Mouse (Mus musculus) heart, embryonic 14.5 days (tissue): ENCODE results near the gene Tstd2. TPM values are rescaled to one million over a fixed set of nuclear protein-coding genes. Genes with fewer than 3 reads are reported as not detected.
A peak's percentile ranks its signal among the peaks of the same experiment; 100 is the strongest.

Experiments
- ATAC-seq: fragments of 200-750 bp; cut with Nextera tagmentation; 2 replicates; pipeline ENCODE4 v1.8.0; 2017; ENCODE audit warnings: low read depth, moderate TSS enrichment; ENCODE audit not compliant: insufficient number of reproducible peaks, insufficient read depth, low FRiP score
- H3K27ac ChIP-seq, 2 experiments: fragments of 200-500 bp in 1 of 2; fragments of 300-500 bp in 1 of 2; sonication (generic) in 1 of 2; replicated peaks in 1 of 2; 2 replicates each; pipeline ENCODE4 v1.5.1; 2012 to 2014; ENCODE audit warnings: low read depth in 2 of 2, low read length in 2 of 2, control low read depth in 1 of 2, mild to moderate bottlenecking in 1 of 2, mixed read lengths in 1 of 2; ENCODE audit not compliant: control insufficient read depth in 1 of 2, insufficient read depth in 1 of 2
- H3K27me3 ChIP-seq: fragments of 300-500 bp; sonication (generic); 2 replicates; pipeline ENCODE4 v1.6.1; 2014; ENCODE audit warnings: mild to moderate bottlenecking, low read length, control low read depth; ENCODE audit not compliant: control insufficient read depth, insufficient read depth
- H3K36me3 ChIP-seq: fragments of 300-500 bp; sonication (generic); 2 replicates; pipeline ENCODE4 v1.6.1; 2014; ENCODE audit warnings: mild to moderate bottlenecking, control low read depth, low read length, mixed read lengths; ENCODE audit not compliant: control insufficient read depth, insufficient read depth
- H3K4me1 ChIP-seq, 2 experiments: fragments of 200-500 bp in 1 of 2; fragments of 300-500 bp in 1 of 2; sonication (generic) in 1 of 2; 2 replicates each; pipeline ENCODE4 v1.6.1; 2012 to 2014; ENCODE audit warnings: low read length in 2 of 2, control low read depth in 1 of 2, mixed read lengths in 1 of 2; ENCODE audit not compliant: control insufficient read depth in 2 of 2, insufficient read depth in 2 of 2
- H3K4me2 ChIP-seq: fragments of 300-500 bp; sonication (generic); 2 replicates; pipeline ENCODE4 v1.6.1; 2014; ENCODE audit warnings: mild to moderate bottlenecking, low read length
- H3K4me3 ChIP-seq, 2 experiments: fragments of 200-500 bp in 1 of 2; fragments of 300-500 bp in 1 of 2; sonication (generic) in 1 of 2; 2 replicates each; pipeline ENCODE4 v1.5.1; 2012 to 2014; ENCODE audit warnings: low read length in 2 of 2, mild to moderate bottlenecking in 2 of 2, control low read depth in 1 of 2, low read depth in 1 of 2, moderate library complexity in 1 of 2; ENCODE audit not compliant: control insufficient read depth in 1 of 2, insufficient read depth in 1 of 2
- H3K9ac ChIP-seq: fragments of 300-500 bp; sonication (generic); 2 replicates; pipeline ENCODE4 v1.6.1; 2014; ENCODE audit warnings: mild to moderate bottlenecking, low read length
- H3K9me3 ChIP-seq: fragments of 300-500 bp; sonication (generic); 2 replicates; pipeline ENCODE4 v1.6.1; 2016; ENCODE audit warnings: low read length, control low read depth; ENCODE audit not compliant: control insufficient read depth
- WGBS: fragments of 180-500 bp; shearing (Covaris S2); extraction: QIAGEN DNeasy Blood & Tissue Kit; methylation state at CpG from one replicate; pipeline ENCODE4 v1.1.7; 2014; 5-methylcytosine and 5-hydroxymethylcytosine counted together
- polyA plus RNA-seq: library from polyadenylated mRNA; unstranded; fragments of >200 nt; fragmentation: Nextera tagmentation; extraction: Ambion mirVana; gene quantifications from 2 replicates; pipeline ENCODE4 v1.2.1, GENCODE M21; 2014

The Tstd2 gene
- polyA plus RNA-seq, 1 experiment from 2014 or later = 24.3 TPM

DNA sequence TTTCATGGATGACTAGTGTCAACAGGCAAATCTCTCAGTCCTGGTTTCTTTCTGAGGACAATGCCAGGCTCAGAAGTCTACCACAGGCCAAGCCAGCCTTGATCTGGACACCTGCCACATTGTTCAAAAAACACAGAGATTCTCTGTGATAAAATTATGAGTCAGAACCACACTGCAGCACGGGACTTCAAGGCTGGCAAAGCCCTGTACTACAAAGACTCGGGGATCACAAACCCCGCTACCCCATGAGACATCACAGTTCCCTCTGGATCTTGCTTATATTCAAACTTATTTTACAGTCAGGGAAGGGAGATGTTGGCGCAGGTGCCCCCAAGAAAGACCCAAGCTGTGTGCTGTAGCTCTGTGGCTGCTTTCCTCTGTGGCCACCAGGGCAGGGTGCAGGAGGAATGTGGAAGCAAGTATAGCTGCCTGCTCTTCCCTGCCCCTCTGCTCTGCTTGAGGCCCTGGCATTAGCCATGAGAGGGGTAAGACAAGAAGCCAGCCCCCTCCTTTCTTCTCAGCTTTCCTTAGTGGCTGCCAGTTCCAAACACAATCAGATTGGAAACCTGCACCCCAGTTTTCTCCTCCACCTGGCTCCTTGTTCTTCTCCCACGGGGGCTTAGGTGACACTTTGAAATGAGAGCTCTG is 45.9 kb downstream of the Tstd2 start:
- no peak overlapping the region for H3K4me3 ChIP-seq
- H3K36me3 ChIP-seq = peaks cover 92% of the 10 kb centered on the region
- no peak overlapping the region for H3K4me2 ChIP-seq
- 76% methylated on average over 5 of the region's 5 CpGs for WGBS
- no peak for ATAC-seq
- no peaks in the 10 kb centered on the region for H3K9me3 ChIP-seq
- H3K27me3 ChIP-seq = no peaks in the 10 kb centered on the region
- H3K9ac ChIP-seq = no peak overlapping the region
- H3K27ac ChIP-seq = no peak overlapping the region
- peaks cover 9 to 10% of the 10 kb centered on the region in 2 experiments for H3K4me1 ChIP-seq

- H3K27ac ChIP-seq = no peak overlapping the region
- no peaks in the 10 kb centered on the region for H3K9me3 ChIP-seq
- H3K4me1 ChIP-seq = peaks cover 21% of the 10 kb centered on the region in 2 experiments
- 95% methylated on average over 14 of the region's 14 CpGs for WGBS
- H3K4me3 ChIP-seq = no peak overlapping the region
- H3K4me2 ChIP-seq = no peak overlapping the region
- H3K36me3 ChIP-seq = peaks cover 91% of the 10 kb centered on the region
- H3K9ac ChIP-seq = no peak overlapping the region
- no peak for ATAC-seq
- H3K27me3 ChIP-seq = no peaks in the 10 kb centered on the region
Observed at GRCm38 (mm10) chr4:46089524-46090125, 48.9 kb downstream of the Tstd2 start.

- Histone ChIP-seq H3K4me2 (0 out of 2 replicates have a peak overlapping the region, but pooled peaks have one; percentile 4), H3K9ac (peak overlapping the region; percentile 34; the same call in 1 of the 2 replicates), H3K27me3 (no peaks in the 10 kb centered on the region), H3K27ac (peak overlapping the region; percentile 31 to 76), H3K36me3 (peaks cover 89% of the 10 kb centered on the region), H3K9me3 (no peaks in the 10 kb centered on the region), H3K4me1 (peaks cover 29 to 30% of the 10 kb centered on the region in 2 experiments), H3K4me3 (no peak overlapping the region)
- WGBS = 13% methylated on average over 5 of the region's 5 CpGs
- ATAC-seq = no peak
Observed at GRCm38 (mm10) chr4:46087852-46088251, 50.6 kb downstream of the Tstd2 start.

DNA sequence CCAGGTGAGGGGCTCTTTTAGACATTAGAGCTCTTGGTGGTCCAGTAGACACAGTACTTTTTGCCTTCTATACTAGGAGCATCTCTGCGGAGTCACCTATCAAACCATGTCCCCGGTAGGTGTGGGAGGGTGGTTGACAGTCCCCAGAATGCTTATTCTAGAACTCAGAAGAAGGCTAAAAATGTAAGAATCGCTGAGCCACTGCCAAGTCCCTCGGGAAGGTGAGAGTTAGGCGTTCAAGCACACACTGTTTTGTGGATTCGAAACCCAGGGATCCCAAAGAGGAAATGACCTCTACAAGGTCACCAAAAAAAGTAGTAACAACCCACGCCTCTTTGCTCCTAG is 51.1 kb downstream of the Tstd2 start:
- Histone ChIP-seq H3K4me2 (no peak overlapping the region), H3K4me1 (peaks cover 29 to 30% of the 10 kb centered on the region in 2 experiments), H3K9ac (peak overlapping the region; percentile 34), H3K36me3 (peaks cover 85% of the 10 kb centered on the region), H3K27ac (peak overlapping the region; percentile 23 to 76), H3K27me3 (no peaks in the 10 kb centered on the region), H3K9me3 (no peaks in the 10 kb centered on the region), H3K4me3 (no peak overlapping the region)
- 40% methylated on average over 7 of the region's 7 CpGs for WGBS
- no peak for ATAC-seq

DNA sequence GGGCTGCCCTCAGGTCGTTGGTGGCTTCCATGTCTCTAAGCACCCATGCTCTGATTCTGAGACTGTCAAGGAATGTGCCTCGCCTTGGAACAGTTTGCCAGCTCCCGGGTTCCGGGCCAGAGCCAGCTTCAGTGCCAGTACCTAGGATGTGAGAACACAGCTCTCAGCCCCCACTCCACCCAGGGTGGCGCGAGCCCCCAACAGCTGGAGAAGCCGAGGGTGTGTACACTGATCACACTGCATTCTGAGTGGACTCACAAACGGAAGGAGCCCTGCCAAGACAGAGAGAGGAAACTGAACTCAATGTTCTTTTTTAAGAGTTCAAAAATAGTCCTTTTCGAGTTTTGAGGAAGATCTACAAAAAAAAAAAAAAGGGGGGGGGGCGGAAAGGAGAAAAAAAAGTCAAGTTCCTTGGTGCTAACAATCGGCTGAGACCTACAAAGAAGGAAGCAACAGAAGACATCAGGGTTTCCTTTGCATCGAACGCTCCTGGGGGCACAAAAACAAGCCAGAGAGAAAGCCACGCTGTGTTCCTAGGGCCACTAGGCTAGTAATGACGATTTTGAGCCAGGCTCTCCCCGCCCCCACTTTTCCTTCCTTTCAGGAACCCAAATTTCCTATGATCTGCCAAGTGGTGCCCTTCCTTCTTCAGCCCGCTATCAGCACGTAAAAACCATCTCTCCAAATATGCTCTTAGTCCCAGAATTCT is 51.6 kb downstream of the Tstd2 start:
- H3K36me3 ChIP-seq = peaks cover 80% of the 10 kb centered on the region
- no peaks in the 10 kb centered on the region for H3K9me3 ChIP-seq
- H3K27me3 ChIP-seq = no peaks in the 10 kb centered on the region
- H3K4me3 ChIP-seq = no peak overlapping the region
- H3K9ac ChIP-seq = peak overlapping the region; percentile 34; the same call in 1 of the 2 replicates
- no peak overlapping the region for H3K4me2 ChIP-seq
- ATAC-seq = no peak
- 72% methylated on average over 17 of the region's 18 CpGs for whole genome bisulfite sequencing
- H3K27ac ChIP-seq = peak overlapping the region; percentile 31 to 76; a peak in 3 of 4 replicates
- H3K4me1 ChIP-seq = peaks cover 29 to 30% of the 10 kb centered on the region in 2 experiments

- no peak overlapping the region for H3K9ac ChIP-seq
- peaks cover 70% of the 10 kb centered on the region for H3K36me3 ChIP-seq
- 40% methylated on average over 9 of the region's 9 CpGs for WGBS
- peak overlapping the region in 1 of 2 experiments; percentile 64; a peak in 2 of 4 replicates for H3K27ac ChIP-seq
- H3K4me2 ChIP-seq = no peak overlapping the region
- ATAC-seq = 0 out of 2 replicates have a peak, but pooled peaks have one; percentile 25
- H3K9me3 ChIP-seq = no peaks in the 10 kb centered on the region
- no peak overlapping the region for H3K4me3 ChIP-seq
- no peaks in the 10 kb centered on the region for H3K27me3 ChIP-seq
- H3K4me1 ChIP-seq = peaks cover 29 to 32% of the 10 kb centered on the region in 2 experiments
Observed at GRCm38 (mm10) chr4:46085223-46085811, 53.2 kb downstream of the Tstd2 start.

DNA sequence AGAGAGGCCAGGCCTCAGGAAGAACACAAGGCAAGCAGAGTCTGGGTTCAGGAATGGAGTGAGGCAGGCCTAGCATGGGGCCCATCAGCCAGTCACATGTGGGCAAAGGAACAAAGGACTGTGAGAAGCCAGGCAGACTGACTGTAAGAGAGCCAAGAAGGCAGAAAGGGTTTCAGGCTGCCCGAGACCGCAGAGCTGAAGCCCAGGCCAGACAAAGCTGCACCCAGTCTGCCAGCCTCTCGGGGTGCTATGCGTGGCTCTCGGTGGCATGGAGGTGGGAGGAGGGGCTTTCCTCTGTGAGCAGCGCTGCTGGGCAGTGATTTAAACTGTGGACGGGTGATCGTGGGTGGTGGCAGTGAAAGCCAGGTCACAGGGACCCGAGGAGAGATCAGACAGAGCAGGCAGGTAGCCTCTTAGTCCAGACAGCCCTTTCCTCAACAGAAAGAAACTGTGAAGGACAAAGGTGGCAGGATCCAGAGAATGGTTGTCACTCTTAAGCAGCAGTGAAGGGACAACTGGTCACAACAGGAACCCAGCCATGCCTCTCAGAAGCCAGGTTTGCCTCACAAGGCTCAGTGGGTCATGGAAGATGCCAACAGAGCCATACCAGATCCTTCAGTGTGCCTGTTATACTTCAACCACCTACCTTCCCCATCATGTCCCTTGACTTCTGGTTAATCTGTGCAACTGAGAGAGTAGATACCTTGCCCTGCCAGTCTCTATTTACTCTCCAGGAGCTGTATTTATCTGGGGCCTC is 53.9 kb downstream of the Tstd2 start:
- Histone ChIP-seq H3K4me2 (no peak overlapping the region), H3K4me3 (no peak overlapping the region), H3K9me3 (no peaks in the 10 kb centered on the region), H3K4me1 (peaks cover 29 to 32% of the 10 kb centered on the region in 2 experiments), H3K36me3 (peaks cover 70% of the 10 kb centered on the region), H3K27me3 (no peaks in the 10 kb centered on the region), H3K27ac (peak overlapping the region; percentile 9 to 64; a peak in 3 of 4 replicates), H3K9ac (no peak overlapping the region)
- ATAC-seq = no peak
- WGBS = 65% methylated on average over 9 of the region's 9 CpGs
